Mouse (Mus musculus) heart, postnatal 14 days (tissue): ENCODE measurements around the gene Dync2li1. TPM values are rescaled to one million over a fixed set of nuclear protein-coding genes. Genes with fewer than 3 reads are reported as not detected.

Source experiments
- DNase-seq, 2 experiments: peaks; one replicate each; pipeline ENCODE4 v3.0.0; 2021 to 2022
- intact Hi-C: fragments of 180-260 bp; cut with DNase I; formaldehyde crosslinking; loops from one replicate; pipeline ENCODE4 v1.15.1; 2025
- total RNA-seq, 2 experiments: library from RNA; stranded (reverse); gene quantifications; 2 replicates each; pipeline ENCODE4 v1.2.3; 2021

Dync2li1 gene
- total RNA-seq, 2 experiments from 2014 or later, result 2.8 to 4.7 TPM

GRCm38 (mm10) chr17:84641893-84642292 is 15.6 kb downstream of the Dync2li1 start:
- DNase-seq, result peak; percentile 21 to 49
- intact Hi-C loops, result no loop called here

GRCm38 (mm10) chr17:84642324-84642723 is 16.0 kb downstream of the Dync2li1 start:
- intact Hi-C loops, result no loop called here
- DNase-seq, result no peak

GRCm38 (mm10) chr17:84644292-84645050 is 18.2 kb downstream of the Dync2li1 start:
- no peak for DNase-seq
- intact Hi-C loops, result no loop called here

- no peak for DNase-seq
- intact Hi-C loops, result no loop called here
These were observed 18.8 kb downstream of the Dync2li1 start for GRCm38 (mm10) chr17:84645119-84645518.

GRCm38 (mm10) chr17:84645894-84646293 is 19.6 kb downstream of the Dync2li1 start:
- DNase-seq, result no peak
- intact Hi-C loops, result no loop called here

- DNase-seq, result no peak
- intact Hi-C loops, result no loop called here
These were observed 20.2 kb downstream of the Dync2li1 start for GRCm38 (mm10) chr17:84646477-84646876.

- intact Hi-C loops, result no loop called here
- DNase-seq, result no peak
These were observed 21.3 kb downstream of the Dync2li1 start for GRCm38 (mm10) chr17:84647630-84648029.

GRCm38 (mm10) chr17:84650302-84651017 is 24.2 kb downstream of the Dync2li1 start:
- intact Hi-C loops, result no loop called here

GRCm38 (mm10) chr17:84653544-84653943 is 27.2 kb downstream of the Dync2li1 start:
- intact Hi-C loops, result no loop called here
- no peak for DNase-seq

More at GRCm38 (mm10) chr17:84650302-84651017, 24.2 kb downstream of the Dync2li1 start:
- DNase-seq, result no peak

GRCm38 (mm10) chr17:84656205-84656604 is 29.9 kb downstream of the Dync2li1 start:
- intact Hi-C loops, result no loop called here
- DNase-seq, result no peak

GRCm38 (mm10) chr17:84656653-84657421 is 30.5 kb downstream of the Dync2li1 start:
- no peak for DNase-seq
- intact Hi-C loops, result no loop called here

- no peak for DNase-seq
- intact Hi-C loops, result no loop called here
These were observed 31.1 kb downstream of the Dync2li1 start for GRCm38 (mm10) chr17:84657422-84657732.

GRCm38 (mm10) chr17:84657782-84658181 is 31.5 kb downstream of the Dync2li1 start:
- DNase-seq, result no peak
- intact Hi-C loops, result no loop called here

- intact Hi-C loops, result no loop called here
These were observed 31.9 kb downstream of the Dync2li1 start for GRCm38 (mm10) chr17:84658195-84658594.

GRCm38 (mm10) chr17:84658951-84659350 is 32.7 kb downstream of the Dync2li1 start:
- intact Hi-C loops, result no loop called here
- DNase-seq, result no peak

More at GRCm38 (mm10) chr17:84658195-84658594, 31.9 kb downstream of the Dync2li1 start:
- no peak for DNase-seq

- intact Hi-C loops, result no loop called here
- no peak for DNase-seq
These were observed 38.8 kb downstream of the Dync2li1 start for GRCm38 (mm10) chr17:84665053-84665452.

- no peak for DNase-seq
- intact Hi-C loops, result no loop called here
These were observed 39.4 kb downstream of the Dync2li1 start for GRCm38 (mm10) chr17:84665691-84666090.

GRCm38 (mm10) chr17:84667848-84668247 is 41.6 kb downstream of the Dync2li1 start:
- intact Hi-C loops, result no loop called here
- no peak for DNase-seq

- intact Hi-C loops, result no loop called here
- DNase-seq, result no peak
These were observed 46.4 kb downstream of the Dync2li1 start for GRCm38 (mm10) chr17:84672376-84673369.

- intact Hi-C loops, result no loop called here
- DNase-seq, result no peak
These were observed 47.8 kb downstream of the Dync2li1 start for GRCm38 (mm10) chr17:84674048-84674447.
